Mouse (Mus musculus) gastrocnemius, postnatal 25 days (tissue): ENCODE results near the gene Cd3d. TPM values are rescaled to one million over a fixed set of nuclear protein-coding genes. Genes with fewer than 3 reads are reported as not detected.
"Not testable (repeated sequence)": the region's sequence is repeated elsewhere in the genome, so short reads cannot be mapped to it uniquely, and the experiment has no call there.

Source experiments
- DNase-seq: peaks from one replicate; pipeline ENCODE4 v3.0.0; 2022
- long read RNA-seq, 2 experiments: library from polyadenylated mRNA; stranded (forward); transcript quantifications; one replicate each; pipeline ENCODE4 v2.0.0; 2021
- total RNA-seq, 2 experiments: library from RNA; stranded (reverse); gene quantifications; 1 replicate in 1 of 2; 2 replicates in 1 of 2; pipeline ENCODE4 v1.2.3; 2021

Gene Cd3d
- total RNA-seq = not detected
- long read RNA-seq, experiment 1 = 0 reads
- long read RNA-seq, experiment 2 = 0 reads

GRCm38 (mm10) chr9:44981676-44982075 lies at the start of gene Cd3d:
Gene Cd3d (plus strand): TSS chr9:44981786.
- DNase-seq = no peak

GRCm38 (mm10) chr9:44941756-44942155 lies 39.8 kb upstream of the Cd3d start:
- DNase-seq = peak; percentile 72

GRCm38 (mm10) chr9:44942421-44942820 lies 39.2 kb upstream of the Cd3d start:
- peak; percentile 58 for DNase-seq

GRCm38 (mm10) chr9:44946185-44946695 lies 35.3 kb upstream of the Cd3d start:
- DNase-seq = no peak

- DNase-seq = no peak
Measured at GRCm38 (mm10) chr9:44947836-44948235, 33.8 kb upstream of the Cd3d start.

- DNase-seq = no peak
Measured at GRCm38 (mm10) chr9:44954432-44954831, 27.2 kb upstream of the Cd3d start.

GRCm38 (mm10) chr9:44965126-44965832 lies 16.3 kb upstream of the Cd3d start, which contains the start of gene Ube4a:
Gene Ube4a (minus strand): TSS chr9:44965600.
- peak; percentile 97 for DNase-seq

GRCm38 (mm10) chr9:44965833-44966466 lies 15.6 kb upstream of the Cd3d start:
- no peak for DNase-seq

GRCm38 (mm10) chr9:44966815-44967242 lies 14.8 kb upstream of the Cd3d start:
- DNase-seq = peak; percentile 67

- DNase-seq = not testable (repeated sequence)
Measured at GRCm38 (mm10) chr9:44967763-44968162, 13.8 kb upstream of the Cd3d start.

- no peak for DNase-seq
Measured at GRCm38 (mm10) chr9:44969450-44969849, 12.1 kb upstream of the Cd3d start.

GRCm38 (mm10) chr9:44977813-44978212 lies 3.8 kb upstream of the Cd3d start:
- DNase-seq = no peak

GRCm38 (mm10) chr9:44979806-44980205 lies 1.8 kb upstream of the Cd3d start:
- DNase-seq = no peak

- DNase-seq = peak; percentile 23
Measured at GRCm38 (mm10) chr9:44980242-44980641, 1.3 kb upstream of the Cd3d start, which contains the start of gene Cd3g. Gene Cd3g (minus strand): TSS chr9:44980431.

- DNase-seq = no peak
Measured at GRCm38 (mm10) chr9:44981104-44981503, 482 bp upstream of the Cd3d start.

- DNase-seq = no peak
Measured at GRCm38 (mm10) chr9:44982081-44982480, 495 bp downstream of the Cd3d start.

- no peak for DNase-seq
Measured at GRCm38 (mm10) chr9:44982531-44982930, 945 bp downstream of the Cd3d start.

- no peak for DNase-seq
Measured at GRCm38 (mm10) chr9:44983001-44983400, 1.4 kb downstream of the Cd3d start.

- DNase-seq = no peak
Measured at GRCm38 (mm10) chr9:44985721-44986161, 4.2 kb downstream of the Cd3d start.

- peak; percentile 31 for DNase-seq
Measured at GRCm38 (mm10) chr9:44986242-44986781, 4.7 kb downstream of the Cd3d start.

GRCm38 (mm10) chr9:44986976-44987375 lies 5.4 kb downstream of the Cd3d start:
- DNase-seq = no peak

- DNase-seq = no peak
Measured at GRCm38 (mm10) chr9:44991821-44992220, 10.2 kb downstream of the Cd3d start.

- no peak for DNase-seq
Measured at GRCm38 (mm10) chr9:44992271-44992670, 10.7 kb downstream of the Cd3d start.
